Mouse (Mus musculus): ENCODE measurements around the gene Usp45. TPM values are rescaled to one million over a fixed set of nuclear protein-coding genes. Genes with fewer than 3 reads are reported as not detected.

Gene Usp45
- polyA plus RNA-seq, 1 experiment from 2014 or later: 8.2 TPM

- Histone ChIP-seq H3K4me1 (replicated peaks; ENCODE audit: control insufficient read depth, insufficient read depth, low read length) (no peaks in the 10 kb centered on the region), H3K9ac (no peak overlapping the region), H3K4me2 (replicated peaks) (no peak overlapping the region), H3K36me3 (replicated peaks; ENCODE audit: control insufficient read depth, insufficient read depth) (peaks cover 38% of the 10 kb centered on the region), H3K27ac (no peak overlapping the region), H3K9me3 (ENCODE audit: control insufficient read depth, low read length) (no peaks in the 10 kb centered on the region), H3K4me3 (replicated peaks; ENCODE audit: low read length) (no peak overlapping the region), H3K27me3 (ENCODE audit: control insufficient read depth, insufficient read depth, low read length) (no peaks in the 10 kb centered on the region)
- DNase-seq (ENCODE audit: low spot score) (no peak), ATAC-seq (ENCODE audit: low FRiP score) (no peak)
- WGBS: 84% methylated on average over 2 of the region's 2 CpGs
Measured at GRCm38 (mm10) chr4:21826616-21827015, 59.7 kb downstream of the Usp45 start.

DNA sequence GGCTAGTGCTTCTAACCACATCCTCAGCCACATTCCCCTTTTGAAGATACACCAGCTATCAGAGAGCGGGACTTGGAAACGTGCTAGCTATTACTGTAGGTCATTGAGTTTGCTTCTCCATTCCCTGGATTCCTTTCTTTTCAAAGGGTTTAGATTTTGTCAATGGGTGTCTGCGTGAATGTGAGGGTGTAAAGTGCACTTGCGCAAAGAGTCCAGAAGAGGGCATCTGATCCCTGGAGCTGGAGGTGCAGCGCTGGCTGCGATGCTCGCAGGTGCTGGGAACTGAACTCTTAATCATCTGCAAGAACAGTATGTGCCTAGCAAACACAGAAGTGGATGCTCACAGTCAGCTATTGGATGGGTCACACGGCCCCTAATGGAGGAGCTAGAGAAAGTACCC, 65.9 kb downstream of the Usp45 start:
- DNase-seq (ENCODE audit: low spot score): no peak
- Histone ChIP-seq H3K27ac (no peak overlapping the region), H3K9me3 (ENCODE audit: control insufficient read depth, low read length) (no peaks in the 10 kb centered on the region), H3K27me3 (ENCODE audit: control insufficient read depth, insufficient read depth, low read length) (no peaks in the 10 kb centered on the region), H3K36me3 (replicated peaks; ENCODE audit: control insufficient read depth, insufficient read depth) (peaks cover 27% of the 10 kb centered on the region), H3K9ac (no peak overlapping the region), H3K4me3 (replicated peaks; ENCODE audit: low read length) (no peak overlapping the region), H3K4me2 (replicated peaks) (no peak overlapping the region), H3K4me1 (replicated peaks; ENCODE audit: control insufficient read depth, insufficient read depth, low read length) (no peaks in the 10 kb centered on the region)
- ATAC-seq (ENCODE audit: low FRiP score): no peak
- WGBS: 93% methylated on average over 8 of the region's 8 CpGs

- Histone ChIP-seq H3K4me2 (replicated peaks) (peak within 1 kb of the TSS; percentile 68), H3K9me3 (ENCODE audit: control insufficient read depth, low read length) (no peaks in the 10 kb centered on the region), H3K9ac (peak within 1 kb of the TSS; percentile 99), H3K36me3 (replicated peaks; ENCODE audit: control insufficient read depth, insufficient read depth) (no peaks in the 10 kb centered on the region), H3K27me3 (ENCODE audit: control insufficient read depth, insufficient read depth, low read length) (no peaks in the 10 kb centered on the region), H3K4me1 (replicated peaks; ENCODE audit: control insufficient read depth, insufficient read depth, low read length) (peaks cover 24% of the 10 kb centered on the region), H3K4me3 (replicated peaks; ENCODE audit: low read length) (peak within 1 kb of the TSS; percentile 95), H3K27ac (peak within 1 kb of the TSS; percentile 99)
- peak; percentile 97 for DNase-seq (ENCODE audit: low spot score)
- ATAC-seq (ENCODE audit: low FRiP score): peak; percentile 98
- under 1% methylated on average over 50 of the region's 50 CpGs for WGBS
Measured at GRCm38 (mm10) chr4:21847481-21848286, 80.7 kb downstream of the Usp45 start, which contains the start of gene Pnisr. Pnisr (plus strand) TSS chr4:21847583.

GRCm38 (mm10) chr4:21848287-21848630, 81.3 kb downstream of the Usp45 start:
- DNase-seq (ENCODE audit: low spot score): peak; percentile 92

DNA sequence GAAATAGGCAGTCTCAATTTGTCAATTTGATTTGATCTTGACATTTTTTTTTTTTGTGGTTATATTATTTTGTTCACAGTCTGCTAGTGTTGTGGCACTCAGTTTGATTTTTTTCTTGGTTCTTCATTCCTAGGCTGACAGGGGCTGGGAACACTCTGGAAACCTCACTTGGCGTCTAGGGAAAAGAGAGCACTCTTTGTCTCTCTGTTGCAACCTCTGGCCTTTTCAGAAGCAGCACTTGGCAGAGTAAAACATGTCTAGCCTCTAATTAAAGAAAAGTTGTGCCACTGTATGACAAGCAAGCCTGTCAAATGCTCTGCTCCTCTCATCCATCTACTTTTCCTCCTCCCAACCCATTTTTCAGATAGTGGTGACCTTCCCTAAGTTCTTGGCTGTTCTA, 90.5 kb downstream of the Usp45 start:
- no peaks in the 10 kb centered on the region for H3K4me1 ChIP-seq (replicated peaks; ENCODE audit: control insufficient read depth, insufficient read depth, low read length)
- no peaks in the 10 kb centered on the region for H3K9me3 ChIP-seq (ENCODE audit: control insufficient read depth, low read length)
- H3K4me3 ChIP-seq (replicated peaks; ENCODE audit: low read length): no peak overlapping the region
- H3K27ac ChIP-seq: no peak overlapping the region
- no peaks in the 10 kb centered on the region for H3K27me3 ChIP-seq (ENCODE audit: control insufficient read depth, insufficient read depth, low read length)
- H3K4me2 ChIP-seq (replicated peaks): no peak overlapping the region
- 73% methylated on average over 1 of the region's 1 CpGs for WGBS
- H3K9ac ChIP-seq: no peak overlapping the region
- ATAC-seq (ENCODE audit: low FRiP score) (no peak), DNase-seq (ENCODE audit: low spot score) (no peak)
- H3K36me3 ChIP-seq (replicated peaks; ENCODE audit: control insufficient read depth, insufficient read depth): peaks cover 71% of the 10 kb centered on the region

More at GRCm38 (mm10) chr4:21848287-21848630, 81.3 kb downstream of the Usp45 start:
- ATAC-seq (ENCODE audit: low FRiP score): peak; percentile 88
- Histone ChIP-seq H3K27me3 (ENCODE audit: control insufficient read depth, insufficient read depth, low read length) (no peaks in the 10 kb centered on the region), H3K4me1 (replicated peaks; ENCODE audit: control insufficient read depth, insufficient read depth, low read length) (peaks cover 24% of the 10 kb centered on the region), H3K4me2 (replicated peaks) (peak overlapping the region; percentile 68), H3K9me3 (ENCODE audit: control insufficient read depth, low read length) (no peaks in the 10 kb centered on the region), H3K36me3 (replicated peaks; ENCODE audit: control insufficient read depth, insufficient read depth) (no peaks in the 10 kb centered on the region), H3K27ac (peak overlapping the region; percentile 99), H3K4me3 (replicated peaks; ENCODE audit: low read length) (peak overlapping the region; percentile 95), H3K9ac (peak overlapping the region; percentile 99)
- under 1% methylated on average over 24 of the region's 24 CpGs for WGBS

GRCm38 (mm10) chr4:21865226-21865625, 98.3 kb downstream of the Usp45 start:
- no peak overlapping the region for H3K27ac ChIP-seq
- H3K4me1 ChIP-seq (replicated peaks; ENCODE audit: control insufficient read depth, insufficient read depth, low read length): no peaks in the 10 kb centered on the region
- H3K36me3 ChIP-seq (replicated peaks; ENCODE audit: control insufficient read depth, insufficient read depth): peaks cover 81% of the 10 kb centered on the region
- no peak overlapping the region for H3K4me3 ChIP-seq (replicated peaks; ENCODE audit: low read length)
- no peaks in the 10 kb centered on the region for H3K27me3 ChIP-seq (ENCODE audit: control insufficient read depth, insufficient read depth, low read length)
- H3K9me3 ChIP-seq (ENCODE audit: control insufficient read depth, low read length): no peaks in the 10 kb centered on the region
- 96% methylated on average over 1 of the region's 1 CpGs for WGBS
- ATAC-seq (ENCODE audit: low FRiP score) (no peak), DNase-seq (ENCODE audit: low spot score) (no peak)
- no peak overlapping the region for H3K4me2 ChIP-seq (replicated peaks)
- no peak overlapping the region for H3K9ac ChIP-seq

- Histone ChIP-seq H3K9me3 (ENCODE audit: control insufficient read depth, low read length) (no peaks in the 10 kb centered on the region), H3K9ac (0 out of 2 replicates have a peak overlapping the region, but pooled peaks have one; percentile 14), H3K4me3 (replicated peaks; ENCODE audit: low read length) (peak overlapping the region; percentile 68), H3K27ac (0 out of 2 replicates have a peak overlapping the region, but pooled peaks have one; percentile 93), H3K4me1 (replicated peaks; ENCODE audit: control insufficient read depth, insufficient read depth, low read length) (peaks cover 7% of the 10 kb centered on the region), H3K4me2 (replicated peaks) (peak overlapping the region; percentile 54), H3K27me3 (ENCODE audit: control insufficient read depth, insufficient read depth, low read length) (no peaks in the 10 kb centered on the region), H3K36me3 (replicated peaks; ENCODE audit: control insufficient read depth, insufficient read depth) (peaks cover 29% of the 10 kb centered on the region)
- 24% methylated on average over 6 of the region's 6 CpGs for WGBS
- ATAC-seq (ENCODE audit: low FRiP score) (no peak), DNase-seq (ENCODE audit: low spot score) (no peak)
Measured at GRCm38 (mm10) chr4:21878776-21879175, 111.8 kb downstream of the Usp45 start.

GRCm38 (mm10) chr4:21879565-21880220, 112.7 kb downstream of the Usp45 start, which contains the start of gene Coq3:
Coq3 (plus strand) TSS chr4:21879673.
- Histone ChIP-seq H3K27ac (peak within 1 kb of the TSS; percentile 93), H3K4me1 (replicated peaks; ENCODE audit: control insufficient read depth, insufficient read depth, low read length) (peaks cover 7% of the 10 kb centered on the region), H3K27me3 (ENCODE audit: control insufficient read depth, insufficient read depth, low read length) (no peaks in the 10 kb centered on the region), H3K9me3 (ENCODE audit: control insufficient read depth, low read length) (no peaks in the 10 kb centered on the region), H3K9ac (peak within 1 kb of the TSS; percentile 72), H3K4me3 (replicated peaks; ENCODE audit: low read length) (peak within 1 kb of the TSS; percentile 68), H3K36me3 (replicated peaks; ENCODE audit: control insufficient read depth, insufficient read depth) (peaks cover 19% of the 10 kb centered on the region), H3K4me2 (replicated peaks) (peak within 1 kb of the TSS; percentile 54)
- peak; percentile 77 for DNase-seq (ENCODE audit: low spot score)
- under 1% methylated on average over 51 of the region's 51 CpGs for WGBS
- ATAC-seq (ENCODE audit: low FRiP score): peak; percentile 95

GRCm38 (mm10) chr4:21882806-21883205, 115.8 kb downstream of the Usp45 start:
- H3K4me1 ChIP-seq (replicated peaks; ENCODE audit: control insufficient read depth, insufficient read depth, low read length): peaks cover 7% of the 10 kb centered on the region
- no peaks in the 10 kb centered on the region for H3K36me3 ChIP-seq (replicated peaks; ENCODE audit: control insufficient read depth, insufficient read depth)
- H3K9me3 ChIP-seq (ENCODE audit: control insufficient read depth, low read length): no peaks in the 10 kb centered on the region
- no peak overlapping the region for H3K27ac ChIP-seq
- ATAC-seq (ENCODE audit: low FRiP score) (no peak), DNase-seq (ENCODE audit: low spot score) (no peak)
- H3K9ac ChIP-seq: no peak overlapping the region
- no peak overlapping the region for H3K4me3 ChIP-seq (replicated peaks; ENCODE audit: low read length)
- H3K4me2 ChIP-seq (replicated peaks): no peak overlapping the region
- no peaks in the 10 kb centered on the region for H3K27me3 ChIP-seq (ENCODE audit: control insufficient read depth, insufficient read depth, low read length)
- WGBS: 93% methylated on average over 6 of the region's 6 CpGs

All from hindbrain, embryonic 14.5 days (tissue).